Mouse (Mus musculus): ENCODE results near the gene Lrrc73. TPM values are rescaled to one million over a fixed set of nuclear protein-coding genes. Genes with fewer than 3 reads are reported as not detected.

Gene Lrrc73
- 0.53 and 0.92 TPM in 2 replicates for polyA plus RNA-seq (2014; fragmentation: Nextera tagmentation; extraction: Ambion mirVana)

DNA sequence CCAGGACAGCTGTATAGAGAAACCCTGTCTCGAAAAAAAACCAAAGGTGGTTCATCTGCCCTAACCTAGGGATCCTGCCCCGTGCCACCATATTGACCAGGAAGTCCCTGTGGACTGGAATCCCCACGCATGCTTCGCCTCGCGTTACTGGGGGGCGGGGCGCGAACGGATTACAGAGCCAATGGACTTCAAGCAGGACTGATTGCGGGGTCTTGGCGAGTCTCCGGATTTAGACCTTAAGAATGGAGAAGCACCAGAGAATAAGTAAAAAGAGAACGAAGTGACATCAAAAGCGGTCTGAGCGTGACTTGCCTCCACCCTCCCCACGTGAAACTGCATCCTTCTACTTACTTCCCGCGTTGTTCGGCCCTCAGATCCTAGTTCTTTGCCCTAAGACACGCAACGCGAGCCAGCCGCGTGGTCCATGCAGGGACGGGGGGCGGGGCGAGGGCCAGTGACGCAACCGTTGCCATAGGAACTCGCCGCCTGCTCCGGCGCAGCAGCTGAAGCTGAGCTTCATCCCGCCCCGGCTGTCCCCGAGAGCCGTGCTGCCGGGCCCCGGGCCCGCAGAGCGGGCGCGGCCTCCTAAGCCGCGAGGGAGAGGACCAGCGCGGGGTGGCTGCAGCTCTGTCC, at the start of gene Lrrc73:
Gene Lrrc73 (plus strand): TSS at position 80 of the 633 bp plus-strand sequence.
- peak within 1 kb of the TSS; percentile 47 to 71 for H3K4me3 ChIP-seq (ENCODE audit: control insufficient read depth in 1 of 2, insufficient read depth in 1 of 2, low read depth in 1 of 2, low read length in 2 of 2)

DNA sequence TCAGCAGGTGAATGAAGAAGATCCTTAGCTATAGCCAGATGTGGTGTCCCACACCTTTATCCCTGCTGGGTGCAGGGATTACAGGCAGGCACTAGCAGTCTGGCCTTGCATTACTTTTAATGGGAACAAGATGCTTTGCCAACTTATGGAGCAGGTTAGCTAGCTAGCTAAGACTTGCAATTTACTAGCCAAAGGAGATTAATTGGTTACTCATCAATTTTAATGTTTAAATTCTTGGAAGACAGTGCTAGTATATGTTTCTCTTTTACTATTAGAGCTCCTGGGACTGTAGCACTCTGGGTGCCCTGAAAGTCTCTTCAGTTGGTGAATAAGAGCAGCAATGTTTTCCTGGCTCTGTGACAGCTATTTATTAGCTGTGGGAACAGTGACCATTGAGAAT, 46.7 kb upstream of the Lrrc73 start:
- Histone ChIP-seq H3K36me3 (ENCODE audit: control insufficient read depth, insufficient read depth, low read length) (peaks cover 70% of the 10 kb centered on the region), H3K9me3 (ENCODE audit: control insufficient read depth, low read length) (no peaks in the 10 kb centered on the region), H3K9ac (ENCODE audit: low read length) (no peak overlapping the region), H3K27me3 (ENCODE audit: control insufficient read depth, insufficient read depth, low read length) (no peaks in the 10 kb centered on the region), H3K4me2 (ENCODE audit: low read length) (no peak overlapping the region), H3K4me1 (ENCODE audit: control insufficient read depth in 2 of 2, insufficient read depth in 2 of 2, low read length in 2 of 2) (peaks cover 3 to 14% of the 10 kb centered on the region in 2 experiments; a peak in 3 of 4 replicates), H3K4me3 (ENCODE audit: control insufficient read depth in 1 of 2, insufficient read depth in 1 of 2, low read depth in 1 of 2, low read length in 2 of 2) (no peak overlapping the region), H3K27ac (replicated peaks in 1 of 2; ENCODE audit: control insufficient read depth in 1 of 2, insufficient read depth in 1 of 2, low read depth in 2 of 2, low read length in 2 of 2) (no peak overlapping the region)
- no peak for ATAC-seq (ENCODE audit: insufficient number of reproducible peaks, insufficient read depth, low FRiP score, low read depth)

More for the DNA sequence above, at the start of gene Lrrc73:
- H3K4me1 ChIP-seq (ENCODE audit: control insufficient read depth in 2 of 2, insufficient read depth in 2 of 2, low read length in 2 of 2) = peaks cover 13 to 24% of the 10 kb centered on the region in 2 experiments
- peak within 1 kb of the TSS; percentile 100 for H3K4me2 ChIP-seq (ENCODE audit: low read length)
- H3K9ac ChIP-seq (ENCODE audit: low read length) = peak within 1 kb of the TSS; percentile 69
- H3K9me3 ChIP-seq (ENCODE audit: control insufficient read depth, low read length) = no peaks in the 10 kb centered on the region
- peaks cover 50% of the 10 kb centered on the region for H3K36me3 ChIP-seq (ENCODE audit: control insufficient read depth, insufficient read depth, low read length)
- H3K27ac ChIP-seq (replicated peaks in 1 of 2; ENCODE audit: control insufficient read depth in 1 of 2, insufficient read depth in 1 of 2, low read depth in 2 of 2, low read length in 2 of 2) = no peak within 1 kb of the TSS
- WGBS = 2% methylated on average over 47 of the region's 48 CpGs
- peak; percentile 60 for ATAC-seq (ENCODE audit: insufficient number of reproducible peaks, insufficient read depth, low FRiP score, low read depth)
- H3K27me3 ChIP-seq (ENCODE audit: control insufficient read depth, insufficient read depth, low read length) = peaks cover 16% of the 10 kb centered on the region

DNA sequence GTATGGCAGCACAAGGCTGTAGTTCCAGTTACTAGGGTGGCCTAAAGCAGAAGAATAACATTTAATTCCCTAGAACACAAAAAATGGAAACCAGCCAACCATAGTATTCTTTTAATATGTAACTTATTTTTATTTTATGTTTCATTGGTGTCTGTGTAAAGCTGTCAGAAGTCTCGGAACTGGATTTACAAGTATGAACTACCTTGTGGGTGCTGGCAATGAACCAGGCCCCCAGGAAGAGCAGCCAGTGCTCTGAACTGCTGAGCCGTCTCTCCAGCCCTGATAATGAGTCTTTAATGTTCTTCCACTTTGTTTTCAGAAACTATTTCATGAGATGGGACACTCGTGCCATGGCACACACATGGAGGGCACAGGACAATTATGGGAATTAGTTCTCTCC, 42.8 kb upstream of the Lrrc73 start:
- H3K9me3 ChIP-seq (ENCODE audit: control insufficient read depth, low read length) = no peaks in the 10 kb centered on the region
- 93% methylated on average over 3 of the region's 3 CpGs for WGBS

DNA sequence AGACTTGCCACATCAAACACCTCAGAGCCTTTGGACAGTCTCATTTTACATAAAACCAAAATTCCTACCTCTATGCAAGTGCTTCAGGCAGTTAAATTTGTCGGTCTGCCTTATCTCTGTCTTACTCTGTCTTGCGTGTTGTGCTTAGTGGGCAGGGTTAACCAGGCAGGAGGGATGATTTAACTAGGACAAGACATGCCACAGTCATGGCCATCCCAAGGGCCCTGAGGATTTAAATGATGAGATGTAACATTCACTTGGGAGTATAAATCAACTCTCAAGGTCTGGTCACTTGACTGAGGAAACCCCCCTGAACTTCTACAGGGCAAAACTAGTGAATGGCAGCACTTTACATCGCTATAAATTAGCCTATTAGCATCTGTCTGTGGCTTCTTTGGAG, 31.7 kb upstream of the Lrrc73 start:
- Histone ChIP-seq H3K9me3 (ENCODE audit: control insufficient read depth, low read length) (no peaks in the 10 kb centered on the region), H3K4me2 (ENCODE audit: low read length) (no peak overlapping the region), H3K9ac (ENCODE audit: low read length) (no peak overlapping the region), H3K4me3 (ENCODE audit: control insufficient read depth in 1 of 2, insufficient read depth in 1 of 2, low read depth in 1 of 2, low read length in 2 of 2) (no peak overlapping the region), H3K36me3 (ENCODE audit: control insufficient read depth, insufficient read depth, low read length) (peaks cover 100% of the 10 kb centered on the region), H3K27ac (replicated peaks in 1 of 2; ENCODE audit: control insufficient read depth in 1 of 2, insufficient read depth in 1 of 2, low read depth in 2 of 2, low read length in 2 of 2) (no peak overlapping the region), H3K27me3 (ENCODE audit: control insufficient read depth, insufficient read depth, low read length) (no peaks in the 10 kb centered on the region), H3K4me1 (ENCODE audit: control insufficient read depth in 2 of 2, insufficient read depth in 2 of 2, low read length in 2 of 2) (no peaks in the 10 kb centered on the region)
- WGBS = 64% methylated on average over 3 of the region's 3 CpGs
- ATAC-seq (ENCODE audit: insufficient number of reproducible peaks, insufficient read depth, low FRiP score, low read depth) = no peak

More for the DNA sequence above, 42.8 kb upstream of the Lrrc73 start:
- Histone ChIP-seq H3K36me3 (ENCODE audit: control insufficient read depth, insufficient read depth, low read length) (peaks cover 98% of the 10 kb centered on the region), H3K4me2 (ENCODE audit: low read length) (no peak overlapping the region), H3K27ac (replicated peaks in 1 of 2; ENCODE audit: control insufficient read depth in 1 of 2, insufficient read depth in 1 of 2, low read depth in 2 of 2, low read length in 2 of 2) (no peak overlapping the region), H3K4me3 (ENCODE audit: control insufficient read depth in 1 of 2, insufficient read depth in 1 of 2, low read depth in 1 of 2, low read length in 2 of 2) (no peak overlapping the region), H3K27me3 (ENCODE audit: control insufficient read depth, insufficient read depth, low read length) (no peaks in the 10 kb centered on the region), H3K4me1 (ENCODE audit: control insufficient read depth in 2 of 2, insufficient read depth in 2 of 2, low read length in 2 of 2) (no peaks in the 10 kb centered on the region), H3K9ac (ENCODE audit: low read length) (no peak overlapping the region)
- no peak for ATAC-seq (ENCODE audit: insufficient number of reproducible peaks, insufficient read depth, low FRiP score, low read depth)

GRCm38 (mm10) chr17:46227576-46227975, 25.8 kb upstream of the Lrrc73 start:
- Histone ChIP-seq H3K4me2 (ENCODE audit: low read length) (no peak overlapping the region), H3K36me3 (ENCODE audit: control insufficient read depth, insufficient read depth, low read length) (peaks cover 93% of the 10 kb centered on the region), H3K27me3 (ENCODE audit: control insufficient read depth, insufficient read depth, low read length) (no peaks in the 10 kb centered on the region), H3K4me3 (ENCODE audit: control insufficient read depth in 1 of 2, insufficient read depth in 1 of 2, low read depth in 1 of 2, low read length in 2 of 2) (no peak overlapping the region), H3K4me1 (ENCODE audit: control insufficient read depth in 2 of 2, insufficient read depth in 2 of 2, low read length in 2 of 2) (no peaks in the 10 kb centered on the region), H3K27ac (replicated peaks in 1 of 2; ENCODE audit: control insufficient read depth in 1 of 2, insufficient read depth in 1 of 2, low read depth in 2 of 2, low read length in 2 of 2) (no peak overlapping the region), H3K9me3 (ENCODE audit: control insufficient read depth, low read length) (no peaks in the 10 kb centered on the region), H3K9ac (ENCODE audit: low read length) (no peak overlapping the region)
- 87% methylated on average over 7 of the region's 7 CpGs for WGBS
- ATAC-seq (ENCODE audit: insufficient number of reproducible peaks, insufficient read depth, low FRiP score, low read depth) = no peak

DNA sequence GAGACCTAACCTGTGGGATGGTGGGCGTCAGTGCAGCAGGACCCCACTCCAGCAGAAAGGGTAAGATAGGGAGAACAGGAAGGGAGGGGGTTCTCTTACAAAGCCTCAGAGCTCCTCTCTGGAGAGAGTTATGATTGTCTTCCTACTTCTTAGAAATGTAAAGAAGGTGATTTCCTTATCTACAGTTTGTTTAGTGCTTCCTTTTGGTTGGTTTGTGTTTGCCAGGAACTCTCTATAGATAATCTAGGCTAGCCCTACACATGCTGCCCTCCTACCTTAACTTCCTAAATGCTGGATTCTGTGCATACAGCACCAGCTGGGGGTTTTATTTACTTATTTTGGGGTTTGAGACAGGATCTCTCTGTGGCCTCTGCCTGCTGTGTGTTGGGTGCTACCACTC, 17.3 kb upstream of the Lrrc73 start:
- H3K9ac ChIP-seq (ENCODE audit: low read length) = no peak overlapping the region
- H3K27ac ChIP-seq (replicated peaks in 1 of 2; ENCODE audit: control insufficient read depth in 1 of 2, insufficient read depth in 1 of 2, low read depth in 2 of 2, low read length in 2 of 2) = no peak overlapping the region
- no peaks in the 10 kb centered on the region for H3K27me3 ChIP-seq (ENCODE audit: control insufficient read depth, insufficient read depth, low read length)
- peaks cover 10 to 12% of the 10 kb centered on the region in 2 experiments for H3K4me1 ChIP-seq (ENCODE audit: control insufficient read depth in 2 of 2, insufficient read depth in 2 of 2, low read length in 2 of 2)
- 88% methylated on average over 1 of the region's 1 CpGs for WGBS
- H3K36me3 ChIP-seq (ENCODE audit: control insufficient read depth, insufficient read depth, low read length) = peaks cover 75% of the 10 kb centered on the region
- ATAC-seq (ENCODE audit: insufficient number of reproducible peaks, insufficient read depth, low FRiP score, low read depth) = no peak
- H3K9me3 ChIP-seq (ENCODE audit: control insufficient read depth, low read length) = no peaks in the 10 kb centered on the region
- H3K4me2 ChIP-seq (ENCODE audit: low read length) = no peak overlapping the region
- no peak overlapping the region for H3K4me3 ChIP-seq (ENCODE audit: control insufficient read depth in 1 of 2, insufficient read depth in 1 of 2, low read depth in 1 of 2, low read length in 2 of 2)

DNA sequence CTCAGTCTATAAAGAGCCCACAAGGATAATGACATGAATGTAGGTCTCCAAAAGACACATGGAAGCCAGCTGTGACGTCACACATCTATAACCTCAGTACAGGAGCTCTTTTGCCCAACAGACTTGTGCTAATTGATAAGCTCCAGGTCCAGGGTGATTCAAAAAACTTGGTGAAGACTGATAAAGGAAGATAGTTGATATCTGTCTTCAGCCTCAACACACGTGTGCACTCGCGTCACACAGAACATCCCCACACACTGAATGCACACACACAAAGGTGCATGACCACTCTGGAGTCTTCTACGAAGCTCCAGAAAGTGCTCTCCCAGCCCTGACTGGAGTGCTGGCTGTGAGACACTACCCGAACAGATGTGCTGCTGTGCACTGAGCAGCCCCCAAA, 16.3 kb upstream of the Lrrc73 start:
- no peaks in the 10 kb centered on the region for H3K27me3 ChIP-seq (ENCODE audit: control insufficient read depth, insufficient read depth, low read length)
- no peak overlapping the region for H3K9ac ChIP-seq (ENCODE audit: low read length)
- H3K4me2 ChIP-seq (ENCODE audit: low read length) = no peak overlapping the region
- H3K9me3 ChIP-seq (ENCODE audit: control insufficient read depth, low read length) = no peaks in the 10 kb centered on the region
- WGBS = 74% methylated on average over 6 of the region's 6 CpGs
- H3K4me3 ChIP-seq (ENCODE audit: control insufficient read depth in 1 of 2, insufficient read depth in 1 of 2, low read depth in 1 of 2, low read length in 2 of 2) = no peak overlapping the region
- H3K27ac ChIP-seq (replicated peaks in 1 of 2; ENCODE audit: control insufficient read depth in 1 of 2, insufficient read depth in 1 of 2, low read depth in 2 of 2, low read length in 2 of 2) = no peak overlapping the region
- ATAC-seq (ENCODE audit: insufficient number of reproducible peaks, insufficient read depth, low FRiP score, low read depth) = no peak
- peaks cover 78% of the 10 kb centered on the region for H3K36me3 ChIP-seq (ENCODE audit: control insufficient read depth, insufficient read depth, low read length)
- H3K4me1 ChIP-seq (ENCODE audit: control insufficient read depth in 2 of 2, insufficient read depth in 2 of 2, low read length in 2 of 2) = peaks cover 10 to 12% of the 10 kb centered on the region in 2 experiments

DNA sequence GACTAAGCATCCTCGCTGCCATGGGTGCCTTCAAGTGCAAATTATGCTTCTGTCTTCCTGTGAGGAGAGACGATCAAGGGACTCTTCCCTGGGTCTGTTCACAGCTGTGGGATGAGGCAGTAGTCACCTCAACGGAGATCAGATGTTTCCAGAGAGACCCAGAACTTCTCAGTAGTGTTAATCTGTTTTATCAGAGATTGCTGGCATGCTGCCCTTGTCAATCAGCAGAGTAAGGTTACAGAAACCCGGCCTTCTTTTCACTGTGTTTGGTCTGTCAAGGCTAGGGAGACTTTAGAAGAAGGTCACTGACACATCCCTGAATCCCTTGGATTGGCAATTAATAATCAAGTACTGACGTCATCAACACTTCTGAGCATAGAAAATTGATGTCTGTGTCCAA, 15.9 kb upstream of the Lrrc73 start:
- no peak overlapping the region for H3K4me3 ChIP-seq (ENCODE audit: control insufficient read depth in 1 of 2, insufficient read depth in 1 of 2, low read depth in 1 of 2, low read length in 2 of 2)
- no peaks in the 10 kb centered on the region for H3K27me3 ChIP-seq (ENCODE audit: control insufficient read depth, insufficient read depth, low read length)
- ATAC-seq (ENCODE audit: insufficient number of reproducible peaks, insufficient read depth, low FRiP score, low read depth) = no peak
- no peak overlapping the region for H3K9ac ChIP-seq (ENCODE audit: low read length)
- H3K9me3 ChIP-seq (ENCODE audit: control insufficient read depth, low read length) = no peaks in the 10 kb centered on the region
- peaks cover 10 to 12% of the 10 kb centered on the region in 2 experiments for H3K4me1 ChIP-seq (ENCODE audit: control insufficient read depth in 2 of 2, insufficient read depth in 2 of 2, low read length in 2 of 2)
- H3K36me3 ChIP-seq (ENCODE audit: control insufficient read depth, insufficient read depth, low read length) = peaks cover 82% of the 10 kb centered on the region
- no peak overlapping the region for H3K4me2 ChIP-seq (ENCODE audit: low read length)
- H3K27ac ChIP-seq (replicated peaks in 1 of 2; ENCODE audit: control insufficient read depth in 1 of 2, insufficient read depth in 1 of 2, low read depth in 2 of 2, low read length in 2 of 2) = no peak overlapping the region
- WGBS = 52% methylated on average over 5 of the region's 5 CpGs

Measured in heart, embryonic 14.5 days (tissue).